Mouse (Mus musculus) liver, embryonic 14.5 days (tissue): ENCODE data around the gene Plcd3.

Source experiments
- CTCF ChIP-seq: IDR thresholded peaks from 2 replicates; pipeline ENCODE4 v1.5.1; 2016; ENCODE audit warnings: antibody characterized with exemption, low read depth, control low read depth
- EP300 ChIP-seq: IDR thresholded peaks from 2 replicates; pipeline ENCODE4 v1.6.1; 2016; ENCODE audit warnings: antibody characterized with exemption, low read depth

GRCm38 (mm10) chr11:103147766-103148165 is 46.3 kb upstream of the Plcd3 start:
- no peak for TF ChIP-seq CTCF
- no peak for TF ChIP-seq EP300
